Mouse (Mus musculus) limb, embryonic 12.5 days (tissue): ENCODE data around the gene Amz1. TPM values are rescaled to one million over a fixed set of nuclear protein-coding genes. Genes with fewer than 3 reads are reported as not detected.

Source experiments
- ATAC-seq: fragments of 200-750 bp; cut with Nextera tagmentation; 2 replicates; pipeline ENCODE4 v1.8.0; 2017; ENCODE audit warnings: low read depth, moderate TSS enrichment; ENCODE audit not compliant: insufficient number of reproducible peaks, insufficient read depth, low FRiP score, low TSS enrichment
- H3K27ac ChIP-seq: fragments of 300-500 bp; sonication (generic); 2 replicates; pipeline ENCODE4 v1.5.1; 2016; ENCODE audit warnings: mild to moderate bottlenecking, moderate library complexity
- H3K27me3 ChIP-seq: fragments of 300-500 bp; sonication (generic); 2 replicates; pipeline ENCODE4 v1.6.1; 2016; ENCODE audit warnings: mild to moderate bottlenecking, moderate library complexity
- H3K36me3 ChIP-seq: fragments of 300-500 bp; sonication (generic); 2 replicates; pipeline ENCODE4 v1.6.1; 2016; ENCODE audit warnings: mild to moderate bottlenecking, moderate library complexity
- H3K4me1 ChIP-seq: fragments of 300-500 bp; sonication (generic); replicated peaks from 2 replicates; pipeline ENCODE4 v1.6.1; 2016
- H3K4me2 ChIP-seq: fragments of 300-500 bp; sonication (generic); 2 replicates; pipeline ENCODE4 v1.6.1; 2016; ENCODE audit warnings: mild to moderate bottlenecking, moderate library complexity
- H3K4me3 ChIP-seq: fragments of 300-500 bp; sonication (generic); replicated peaks from 2 replicates; pipeline ENCODE4 v1.5.1; 2016; ENCODE audit warnings: mild to moderate bottlenecking
- H3K9ac ChIP-seq: fragments of 300-500 bp; sonication (generic); replicated peaks from 2 replicates; pipeline ENCODE4 v1.6.1; 2016; ENCODE audit warnings: mild to moderate bottlenecking, moderate library complexity
- H3K9me3 ChIP-seq: fragments of 300-500 bp; sonication (generic); 2 replicates; pipeline ENCODE4 v1.6.1; 2016; ENCODE audit warnings: mild to moderate bottlenecking, moderate library complexity
- WGBS: fragments of 180-500 bp; shearing (Covaris S2); methylation state at CpG from one replicate; pipeline ENCODE4 v1.1.7; 2016; 5-methylcytosine and 5-hydroxymethylcytosine counted together
- polyA plus RNA-seq: library from polyadenylated mRNA; unstranded; fragments of >200 nt; fragmentation: Nextera tagmentation; extraction: Ambion mirVana; gene quantifications from 2 replicates; pipeline ENCODE4 v1.2.1, GENCODE M21; 2016

Gene Amz1
- polyA plus RNA-seq, 1 experiment from 2014 or later = 0.89 TPM

GRCm38 (mm10) chr5:140701661-140702060 lies 22.3 kb upstream of the Amz1 start:
- Histone ChIP-seq H3K27ac (peak overlapping the region; percentile 90), H3K36me3 (peaks cover 26% of the 10 kb centered on the region), H3K9me3 (no peaks in the 10 kb centered on the region), H3K4me3 (peak overlapping the region; percentile 81), H3K4me2 (peak overlapping the region; percentile 85), H3K9ac (peak overlapping the region; percentile 85), H3K4me1 (peaks cover 32% of the 10 kb centered on the region), H3K27me3 (no peaks in the 10 kb centered on the region)
- under 1% methylated on average over 25 of the region's 25 CpGs for WGBS
- ATAC-seq = no peak

- Histone ChIP-seq H3K27ac (peak within 1 kb of the TSS; percentile 90), H3K4me1 (peaks cover 32% of the 10 kb centered on the region), H3K4me3 (peak within 1 kb of the TSS; percentile 81), H3K9ac (peak within 1 kb of the TSS; percentile 85), H3K27me3 (no peaks in the 10 kb centered on the region), H3K4me2 (peak within 1 kb of the TSS; percentile 85), H3K9me3 (no peaks in the 10 kb centered on the region), H3K36me3 (peaks cover 24% of the 10 kb centered on the region)
- WGBS = under 1% methylated on average over 33 of the region's 33 CpGs
- peak; percentile 22; the same call in 1 of the 2 replicates for ATAC-seq
These were observed 21.8 kb upstream of the Amz1 start, which contains the start of gene Iqce for GRCm38 (mm10) chr5:140702103-140702513. Gene Iqce, minus strand, starts transcription at chr5:140702378.

- peaks cover 24% of the 10 kb centered on the region; the same call in 1 of the 2 replicates for H3K36me3 ChIP-seq
- peak overlapping the region; percentile 81 for H3K4me3 ChIP-seq
- H3K4me2 ChIP-seq = peak overlapping the region; percentile 85
- peak overlapping the region; percentile 90 for H3K27ac ChIP-seq
- no peaks in the 10 kb centered on the region for H3K27me3 ChIP-seq
- peak overlapping the region; percentile 85 for H3K9ac ChIP-seq
- no peaks in the 10 kb centered on the region for H3K9me3 ChIP-seq
- no peak for ATAC-seq
- H3K4me1 ChIP-seq = peaks cover 32% of the 10 kb centered on the region
- WGBS = 66% methylated on average over 19 of the region's 19 CpGs
These were observed 21.2 kb upstream of the Amz1 start for GRCm38 (mm10) chr5:140702618-140703175.

- WGBS = 38% methylated on average over 17 of the region's 17 CpGs
- H3K27ac ChIP-seq = peak overlapping the region; percentile 86
- no peak for ATAC-seq
- peak overlapping the region; percentile 60 for H3K4me3 ChIP-seq
- H3K9me3 ChIP-seq = no peaks in the 10 kb centered on the region
- no peaks in the 10 kb centered on the region for H3K27me3 ChIP-seq
- no peak overlapping the region for H3K9ac ChIP-seq
- H3K4me1 ChIP-seq = peaks cover 32% of the 10 kb centered on the region
- H3K36me3 ChIP-seq = peaks cover 23% of the 10 kb centered on the region; the same call in 1 of the 2 replicates
- peak overlapping the region; percentile 81 for H3K4me2 ChIP-seq
These were observed 20.2 kb upstream of the Amz1 start for GRCm38 (mm10) chr5:140703480-140704377.

GRCm38 (mm10) chr5:140704378-140705251 lies 19.3 kb upstream of the Amz1 start, which contains the start of gene Brat1:
Gene Brat1, plus strand, starts transcription at chr5:140705011.
- peaks cover 19% of the 10 kb centered on the region; the same call in 1 of the 2 replicates for H3K36me3 ChIP-seq
- peak within 1 kb of the TSS; percentile 81 for H3K4me2 ChIP-seq
- H3K9ac ChIP-seq = peak within 1 kb of the TSS; percentile 79
- peak within 1 kb of the TSS; percentile 86 for H3K27ac ChIP-seq
- no peaks in the 10 kb centered on the region for H3K27me3 ChIP-seq
- H3K4me1 ChIP-seq = peaks cover 32% of the 10 kb centered on the region
- under 1% methylated on average over 68 of the region's 69 CpGs for WGBS
- H3K9me3 ChIP-seq = no peaks in the 10 kb centered on the region
- ATAC-seq = peak; percentile 90
- peak within 1 kb of the TSS; percentile 60 for H3K4me3 ChIP-seq

- H3K27me3 ChIP-seq = no peaks in the 10 kb centered on the region
- H3K36me3 ChIP-seq = peaks cover 27% of the 10 kb centered on the region
- no peaks in the 10 kb centered on the region for H3K9me3 ChIP-seq
- no peak for ATAC-seq
- H3K4me3 ChIP-seq = peak overlapping the region; percentile 60
- peaks cover 28% of the 10 kb centered on the region for H3K4me1 ChIP-seq
- peak overlapping the region; percentile 77; the same call in 1 of the 2 replicates for H3K27ac ChIP-seq
- H3K9ac ChIP-seq = peak overlapping the region; percentile 79
- peak overlapping the region; percentile 81 for H3K4me2 ChIP-seq
- WGBS = 57% methylated on average over 7 of the region's 7 CpGs
These were observed 18.3 kb upstream of the Amz1 start for GRCm38 (mm10) chr5:140705501-140706171.

- Histone ChIP-seq H3K9me3 (no peaks in the 10 kb centered on the region), H3K36me3 (peaks cover 73% of the 10 kb centered on the region), H3K4me3 (no peak overlapping the region), H3K27me3 (no peaks in the 10 kb centered on the region), H3K27ac (no peak overlapping the region), H3K9ac (no peak overlapping the region), H3K4me1 (peaks cover 9% of the 10 kb centered on the region; the same call in 1 of the 2 replicates), H3K4me2 (no peak overlapping the region)
- ATAC-seq = no peak
- WGBS = 93% methylated on average over 6 of the region's 6 CpGs
These were observed 13.6 kb upstream of the Amz1 start for GRCm38 (mm10) chr5:140710315-140710714.

GRCm38 (mm10) chr5:140711040-140711439 lies 12.9 kb upstream of the Amz1 start:
- 84% methylated on average over 5 of the region's 5 CpGs for WGBS
- no peak for ATAC-seq
- Histone ChIP-seq H3K9me3 (no peaks in the 10 kb centered on the region), H3K27ac (no peak overlapping the region), H3K4me1 (peaks cover 2% of the 10 kb centered on the region; the same call in 1 of the 2 replicates), H3K4me3 (no peak overlapping the region), H3K36me3 (peaks cover 81% of the 10 kb centered on the region), H3K9ac (0 out of 2 replicates have a peak overlapping the region, but pooled peaks have one; percentile 42), H3K27me3 (no peaks in the 10 kb centered on the region), H3K4me2 (no peak overlapping the region)

GRCm38 (mm10) chr5:140720773-140721172 lies 3.2 kb upstream of the Amz1 start:
- Histone ChIP-seq H3K9me3 (no peaks in the 10 kb centered on the region), H3K9ac (no peak overlapping the region), H3K4me2 (no peak overlapping the region), H3K4me3 (no peak overlapping the region), H3K36me3 (peaks cover 38% of the 10 kb centered on the region), H3K27ac (no peak overlapping the region), H3K27me3 (no peaks in the 10 kb centered on the region), H3K4me1 (no peaks in the 10 kb centered on the region)
- WGBS = 86% methylated on average over 7 of the region's 7 CpGs
- ATAC-seq = no peak

- H3K9me3 ChIP-seq = no peaks in the 10 kb centered on the region
- ATAC-seq = no peak
- H3K36me3 ChIP-seq = peaks cover 25% of the 10 kb centered on the region
- no peaks in the 10 kb centered on the region for H3K27me3 ChIP-seq
- WGBS = 85% methylated on average over 3 of the region's 3 CpGs
- H3K4me1 ChIP-seq = no peaks in the 10 kb centered on the region
- no peak overlapping the region for H3K4me3 ChIP-seq
- H3K4me2 ChIP-seq = no peak overlapping the region
- no peak overlapping the region for H3K9ac ChIP-seq
- H3K27ac ChIP-seq = no peak overlapping the region
These were observed 1.8 kb upstream of the Amz1 start for GRCm38 (mm10) chr5:140722121-140722520.
